ENCODE assay signal across 27 mouse cellular contexts in genomic region chr8:79386831-79387230, GRCm38 (mm10). TPM values are rescaled to one million over a fixed set of nuclear protein-coding genes. Genes with fewer than 3 reads are reported as not detected.
DNase-seq lines count a peak whose midpoint lies in the region; ATAC-seq and TF ChIP-seq lines count a peak whose summit lies in the region.
"Had no signal": no experiment of that assay in that cellular context is flagged by ENCODE, and none has a peak within 500 bp of the region (broad histone marks: within the 10 kb centered on the region; RNA-seq: fewer than 3 reads in every experiment).

No protein-coding gene starts in this region.

- H3K36me3 ChIP-seq in stomach, postnatal 0 days (ENCODE audit: control insufficient read depth, insufficient read depth, low read length), result no peaks in the 10 kb centered on the region
- H3K36me3 ChIP-seq in midbrain, embryonic 10.5 days, result peaks cover 45% of the 10 kb centered on the region
- H3K36me3 ChIP-seq: forebrain, embryonic 15.5 days; G1E; hindbrain, embryonic 15.5 days had no signal

- TF ChIP-seq EP300 in stomach, postnatal 0 days (optimal IDR thresholded peaks at IDR 0.05), result no peak

- peak; percentile 85 for DNase-seq in heart, adult 11 months
- no peak for DNase-seq in heart, adult 9 months (ENCODE audit: low spot score in 2 of 2)
- DNase-seq in urinary bladder, postnatal 14 days (ENCODE audit: low spot score), result peak; percentile 51
- DNase-seq in urinary bladder, postnatal 4 days (ENCODE audit: low spot score in 2 of 2), result no peak
- peak; percentile 96 for DNase-seq in gonadal fat pad, adult 2 months (ENCODE audit: low read depth)
- DNase-seq in stomach, postnatal 0 days (ENCODE audit: low spot score), result no peak
- no peak for DNase-seq in midbrain, embryonic 10.5 days (ENCODE audit: low spot score)
- no peak for DNase-seq in frontal cortex, postnatal 36 days (ENCODE audit: low spot score in 2 of 2)
- DNase-seq: adrenal gland, postnatal 10 days; adrenal gland, postnatal 36 days; cerebellum, adult 18-20 months; cerebellum, adult 9-10 months; gastrocnemius, postnatal 10 days; gastrocnemius, postnatal 36 days; heart, adult 18-20 months; heart, postnatal 14 days; heart, postnatal 4 days had no signal

- H3K4me2 ChIP-seq in stomach, postnatal 0 days (replicated peaks; ENCODE audit: low read depth), result no peak overlapping the region
- H3K4me2 ChIP-seq: embryonic facial prominence, embryonic 12.5 days; forebrain, embryonic 12.5 days; forebrain, embryonic 15.5 days; heart, embryonic 13.5 days; hindbrain, embryonic 12.5 days; hindbrain, embryonic 15.5 days had no signal

- H3K27ac ChIP-seq in stomach, postnatal 0 days (replicated peaks), result peak overlapping the region; percentile 67
- no peak overlapping the region for H3K27ac ChIP-seq in midbrain, embryonic 10.5 days (replicated peaks)
- H3K27ac ChIP-seq: embryonic facial prominence, embryonic 12.5 days; forebrain, embryonic 12.5 days; forebrain, embryonic 15.5 days; heart, embryonic 10.5 days; heart, embryonic 13.5 days; hindbrain, embryonic 12.5 days; hindbrain, embryonic 15.5 days had no signal

- TF ChIP-seq CTCF in stomach, postnatal 0 days (IDR thresholded peaks at IDR 0.05; ENCODE audit: low read depth), result no peak

- H3K27me3 ChIP-seq in stomach, postnatal 0 days (ENCODE audit: control insufficient read depth, insufficient read depth, low read length), result no peaks in the 10 kb centered on the region
- H3K27me3 ChIP-seq in midbrain, embryonic 10.5 days (ENCODE audit: low read depth, poor library complexity, severe bottlenecking), result no peaks in the 10 kb centered on the region
- H3K27me3 ChIP-seq: CH12.LX; embryonic facial prominence, embryonic 12.5 days; forebrain, embryonic 12.5 days; forebrain, embryonic 15.5 days; heart, embryonic 13.5 days; hindbrain, embryonic 12.5 days; hindbrain, embryonic 15.5 days; Patski had no signal

- H3K9me3 ChIP-seq in stomach, postnatal 0 days (ENCODE audit: control insufficient read depth, low read length), result no peaks in the 10 kb centered on the region
- peaks cover 7% of the 10 kb centered on the region; the same call in 1 of the 2 replicates for H3K9me3 ChIP-seq in midbrain, embryonic 10.5 days (replicated peaks)
- H3K9me3 ChIP-seq: embryonic facial prominence, embryonic 12.5 days; forebrain, embryonic 15.5 days; heart, embryonic 10.5 days; heart, embryonic 13.5 days; hindbrain, embryonic 15.5 days had no signal

- H3K9ac ChIP-seq in stomach, postnatal 0 days (ENCODE audit: low read length), result no peak overlapping the region
- H3K9ac ChIP-seq: embryonic facial prominence, embryonic 12.5 days; forebrain, embryonic 12.5 days; forebrain, embryonic 15.5 days; heart, embryonic 13.5 days; hindbrain, embryonic 12.5 days; hindbrain, embryonic 15.5 days had no signal

- peak; percentile 34; the same call in 1 of the 2 replicates for ATAC-seq in stomach, postnatal 0 days (ENCODE audit: low FRiP score, low TSS enrichment)
- ATAC-seq: forebrain, embryonic 15.5 days; Patski had no signal

- H3K4me3 ChIP-seq in stomach, postnatal 0 days (ENCODE audit: low read depth, low read length), result no peak overlapping the region
- no peak overlapping the region for H3K4me3 ChIP-seq in midbrain, embryonic 10.5 days
- H3K4me3 ChIP-seq: embryonic facial prominence, embryonic 12.5 days; forebrain, embryonic 12.5 days; forebrain, embryonic 15.5 days; heart, embryonic 10.5 days; heart, embryonic 13.5 days; hindbrain, embryonic 12.5 days; hindbrain, embryonic 15.5 days had no signal

- H3K4me1 ChIP-seq in stomach, postnatal 0 days (replicated peaks; ENCODE audit: control insufficient read depth, insufficient read depth), result peaks cover 3% of the 10 kb centered on the region; the same call in 1 of the 2 replicates
- peaks cover 46% of the 10 kb centered on the region for H3K4me1 ChIP-seq in midbrain, embryonic 10.5 days

- WGBS in stomach, postnatal 0 days, result 52% methylated on average over 5 of the region's 5 CpGs
- 93% methylated on average over 5 of the region's 5 CpGs for WGBS in midbrain, embryonic 10.5 days

RNA-seq across cellular contexts. Expression of gene Smad1, which starts 12.5 kb away (rescaled TPM):
- polyA plus RNA-seq in gonadal fat pad, adult 2 months (2012; rRNA removed), result 35.7 and 39.8 TPM in 2 replicates
- polyA plus RNA-seq in stomach, postnatal 0 days (2015; fragmentation: Nextera tagmentation; extraction: Ambion mirVana), result 25.9 and 31.5 TPM in 2 replicates
- 36.1 and 39.0 TPM in 2 replicates for polyA plus RNA-seq in midbrain, embryonic 10.5 days (2016; fragmentation: Nextera tagmentation; extraction: Ambion mirVana)

Comparison
In these comparisons a context has a peak if more than half of its experiments do, and no peak if none do; other contexts are left out.
1. DNase-seq: peak in heart, adult 11 months (single experiment), urinary bladder, postnatal 14 days (single experiment) and gonadal fat pad, adult 2 months (single experiment); none in heart, adult 9 months (0 of 2), urinary bladder, postnatal 4 days (0 of 2), stomach, postnatal 0 days (single experiment), midbrain, embryonic 10.5 days (single experiment) and frontal cortex, postnatal 36 days (0 of 2).